Mouse (Mus musculus): ENCODE results near the gene Gm527. TPM values are rescaled to one million over a fixed set of nuclear protein-coding genes. Genes with fewer than 3 reads are reported as not detected.
A peak's percentile ranks its signal among the peaks of the same experiment; 100 is the strongest.

The Gm527 gene
- 1 to 10 TPM; 3.6 to 4.0 TPM for total RNA-seq (2021)
- long read RNA-seq, experiment 1, partial matches to known transcripts, result 0 of 1 reads
- long read RNA-seq, experiment 1, other reads (novel, unspliced or antisense), result 0 of 1 reads
- long read RNA-seq, experiment 2, partial matches to known transcripts, result 0 of 2 reads
- long read RNA-seq, experiment 2, other reads (novel, unspliced or antisense), result 0 of 2 reads

GRCm38 (mm10) chr12:64917578-64918471 is at the start of gene Gm527:
TSS of gene Gm527 (plus strand) at chr12:64917906.
- intact Hi-C loops (cut with DNase I), result loop anchor here (2.0 kb wide), 1 partner anchor 45 kb away; no protein-coding TSS in a partner anchor
- DNase-seq, result peak; percentile 89 to 96

GRCm38 (mm10) chr12:64871103-64871502 is 46.6 kb upstream of the Gm527 start:
- DNase-seq, result no peak
- intact Hi-C loops (cut with DNase I), result no loop called here

- intact Hi-C loops (cut with DNase I), result no loop called here
- peak in 1 of 2 experiments; percentile 37 for DNase-seq
Observed at GRCm38 (mm10) chr12:64897060-64897730, 20.5 kb upstream of the Gm527 start.

- DNase-seq, result peak; percentile 26 to 27
- intact Hi-C loops (cut with DNase I), result no loop called here
Observed at GRCm38 (mm10) chr12:64902506-64902905, 15.2 kb upstream of the Gm527 start.

GRCm38 (mm10) chr12:64903186-64903585 is 14.5 kb upstream of the Gm527 start:
- DNase-seq, result no peak
- intact Hi-C loops (cut with DNase I), result no loop called here

- intact Hi-C loops (cut with DNase I), result no loop called here
- DNase-seq, result no peak
Observed at GRCm38 (mm10) chr12:64912996-64913395, 4.7 kb upstream of the Gm527 start.

GRCm38 (mm10) chr12:64916735-64917134 is 971 bp upstream of the Gm527 start:
- DNase-seq, result no peak
- intact Hi-C loops (cut with DNase I), result no loop called here

GRCm38 (mm10) chr12:64937493-64937892 is 19.8 kb downstream of the Gm527 start:
- DNase-seq, result no peak
- intact Hi-C loops (cut with DNase I), result no loop called here

GRCm38 (mm10) chr12:64964560-64964959 is 46.9 kb downstream of the Gm527 start:
- intact Hi-C loops (cut with DNase I), result no loop called here
- DNase-seq, result no peak

- intact Hi-C loops (cut with DNase I), result loop anchor here (5.0 kb wide), 1 partner anchor 107 kb away; the partner anchor contains the start of gene Fkbp3
- peak; percentile 97 to 98 for DNase-seq
Observed at GRCm38 (mm10) chr12:64965124-64966026, 47.7 kb downstream of the Gm527 start, which contains the start of the genes Klhl28 and Togaram1. TSS of gene Klhl28 (minus strand) at chr12:64965534. TSS of gene Togaram1 (plus strand) at chr12:64965804.

GRCm38 (mm10) chr12:64966101-64966631 is 48.5 kb downstream of the Gm527 start:
- peak; percentile 8 to 28 for DNase-seq

GRCm38 (mm10) chr12:64966652-64967435 is 49.1 kb downstream of the Gm527 start:
- intact Hi-C loops (cut with DNase I), result loop anchor here (5.0 kb wide), 1 partner anchor 105 kb away; the partner anchor contains the start of gene Fkbp3
- DNase-seq, result no peak

More at GRCm38 (mm10) chr12:64966101-64966631, 48.5 kb downstream of the Gm527 start:
- intact Hi-C loops (cut with DNase I), result loop anchor here (5.0 kb wide), 1 partner anchor 106 kb away; the partner anchor contains the start of gene Fkbp3

GRCm38 (mm10) chr12:64967470-64967869 is 49.8 kb downstream of the Gm527 start:
- intact Hi-C loops (cut with DNase I), result loop anchor here (5.0 kb wide), 1 partner anchor 105 kb away; the partner anchor contains the start of gene Fkbp3
- no peak for DNase-seq

- DNase-seq, result no peak
- intact Hi-C loops (cut with DNase I), result loop anchor here (5.0 kb wide), 1 partner anchor 104 kb away; the partner anchor contains the start of gene Fkbp3
Observed at GRCm38 (mm10) chr12:64968067-64968466, 50.4 kb downstream of the Gm527 start.

- intact Hi-C loops (cut with DNase I), result no loop called here
- no peak for DNase-seq
Observed at GRCm38 (mm10) chr12:64971399-64971798, 53.7 kb downstream of the Gm527 start.

- no peak for DNase-seq
- intact Hi-C loops (cut with DNase I), result no loop called here
Observed at GRCm38 (mm10) chr12:64972063-64972462, 54.4 kb downstream of the Gm527 start.

Data from gastrocnemius, postnatal 36 days (tissue).